Comparison of ENCODE assay signal across 9 mouse cellular contexts in genomic region chr2:155019673-155020072, GRCm38 (mm10). TPM values are rescaled to one million over a fixed set of nuclear protein-coding genes. Genes with fewer than 3 reads are reported as not detected.
A peak's percentile ranks its signal among the peaks of the same experiment; 100 is the strongest.
DNase-seq lines count a peak whose midpoint lies in the region; ATAC-seq lines count a peak whose summit lies in the region.
"Had no signal": no experiment of that assay in that cellular context is flagged by ENCODE, and none has a peak within 500 bp of the region (broad histone marks: within the 10 kb centered on the region; RNA-seq: fewer than 3 reads in every experiment).

No protein-coding gene starts in this region.

- peak; percentile 75 for ATAC-seq in heart, embryonic 12.5 days (ENCODE audit: insufficient number of reproducible peaks, low FRiP score)
- ATAC-seq in kidney, embryonic 16.5 days (ENCODE audit: low FRiP score, low TSS enrichment): peak; percentile 91

- H3K9ac ChIP-seq in heart, embryonic 12.5 days: peak overlapping the region; percentile 65
- H3K9ac ChIP-seq in kidney, embryonic 16.5 days (replicated peaks; ENCODE audit: low read length): peak overlapping the region; percentile 73

- peaks cover 16% of the 10 kb centered on the region for H3K27me3 ChIP-seq in heart, embryonic 12.5 days (replicated peaks)
- H3K27me3 ChIP-seq in kidney, embryonic 16.5 days (ENCODE audit: insufficient read depth, low read length): no peaks in the 10 kb centered on the region

- H3K4me1 ChIP-seq in heart, embryonic 12.5 days (replicated peaks): no peaks in the 10 kb centered on the region
- H3K4me1 ChIP-seq in kidney, embryonic 16.5 days (ENCODE audit: insufficient read depth, low read length): 0 out of 2 replicates have a peak, but pooled peaks cover 2% of the 10 kb centered on the region

- no peaks in the 10 kb centered on the region for H3K9me3 ChIP-seq in heart, embryonic 12.5 days (replicated peaks)
- H3K9me3 ChIP-seq in kidney, embryonic 16.5 days (ENCODE audit: low read length): no peaks in the 10 kb centered on the region

- H3K4me2 ChIP-seq in heart, embryonic 12.5 days: peak overlapping the region; percentile 96
- H3K4me2 ChIP-seq in kidney, embryonic 16.5 days (replicated peaks; ENCODE audit: low read depth, low read length): peak overlapping the region; percentile 97

- peak overlapping the region; percentile 54 for H3K4me3 ChIP-seq in heart, embryonic 12.5 days
- peak overlapping the region; percentile 58 for H3K4me3 ChIP-seq in kidney, embryonic 16.5 days (ENCODE audit: low read length)

- DNase-seq in 416B (ENCODE audit: low read depth): peak; percentile 93
- DNase-seq in c-Kit-negative CD71-positive TER-119-positive erythroid progenitor cells, embryonic 14.5 days (ENCODE audit: low read depth, low spot score): peak; percentile 36
- peak; percentile 26 for DNase-seq in fat pad, adult 2 months (ENCODE audit: extremely low read depth, low read depth, low spot score)
- peak; percentile 86 for DNase-seq in liver
- peak; percentile 29 to 63 for DNase-seq in monocyte, adult 2 months (ENCODE audit: low read depth in 1 of 2, low spot score in 2 of 2)
- peak; percentile 85 to 93 for DNase-seq in spleen, postnatal 4 days (ENCODE audit: low spot score in 2 of 2)

- H3K36me3 ChIP-seq in heart, embryonic 12.5 days: no peaks in the 10 kb centered on the region
- no peaks in the 10 kb centered on the region for H3K36me3 ChIP-seq in kidney, embryonic 16.5 days (ENCODE audit: insufficient read depth, low read length)

- peak overlapping the region; percentile 39 for H3K27ac ChIP-seq in heart, embryonic 12.5 days (ENCODE audit: poor library complexity, severe bottlenecking)
- H3K27ac ChIP-seq in kidney, embryonic 16.5 days (ENCODE audit: low read length): peak overlapping the region; percentile 83

- WGBS in heart, embryonic 12.5 days: under 1% methylated on average over 22 of the region's 22 CpGs
- WGBS in kidney, embryonic 16.5 days: 0% methylated on average over 22 of the region's 22 CpGs

RNA-seq across cellular contexts. Expression of gene Gm14226, which starts 1.6 kb away (rescaled TPM):
- polyA plus RNA-seq in heart, embryonic 12.5 days (2016; fragmentation: Nextera tagmentation; extraction: Ambion mirVana): 0.94 and 0.95 TPM in 2 replicates
- 1.9 and 2.1 TPM in 2 replicates for polyA plus RNA-seq in kidney, embryonic 16.5 days (2015; fragmentation: Nextera tagmentation; extraction: Ambion mirVana)
- polyA plus RNA-seq: C2C12 had no signal

RNA-seq across cellular contexts. Expression of gene Ahcy, which starts 54.6 kb away (rescaled TPM):
- polyA plus RNA-seq in heart, embryonic 12.5 days (2016; fragmentation: Nextera tagmentation; extraction: Ambion mirVana): 48.6 and 50.9 TPM in 2 replicates
- polyA plus RNA-seq in kidney, embryonic 16.5 days (2015; fragmentation: Nextera tagmentation; extraction: Ambion mirVana): 79.2 and 82.7 TPM in 2 replicates

Comparison
In these comparisons a context has a peak if more than half of its experiments do, and no peak if none do; other contexts are left out.
1. Peak in every context shown above with its lines: DNase-seq, ATAC-seq, H3K4me3 ChIP-seq and H3K27ac ChIP-seq.
2. DNase-seq: peak in every context shown above with its lines; median percentile 93 in 416B; 89 in spleen, postnatal 4 days; 86 in liver; 46 in monocyte, adult 2 months; 36 in c-Kit-negative CD71-positive TER-119-positive erythroid progenitor cells, embryonic 14.5 days; 26 in fat pad, adult 2 months.